Mouse (Mus musculus) neural tube, postnatal 0 days (tissue): ENCODE results near the gene Tas2r104. TPM values are rescaled to one million over a fixed set of nuclear protein-coding genes. Genes with fewer than 3 reads are reported as not detected.

Experiments
- polyA plus RNA-seq: library from polyadenylated mRNA; unstranded; fragments of >200 nt; fragmentation: Nextera tagmentation; extraction: Ambion mirVana; gene quantifications from 2 replicates; pipeline ENCODE4 v1.2.1, GENCODE M21; 2015

Tas2r104 gene
- polyA plus RNA-seq, result not detected in 2 replicates

DNA sequence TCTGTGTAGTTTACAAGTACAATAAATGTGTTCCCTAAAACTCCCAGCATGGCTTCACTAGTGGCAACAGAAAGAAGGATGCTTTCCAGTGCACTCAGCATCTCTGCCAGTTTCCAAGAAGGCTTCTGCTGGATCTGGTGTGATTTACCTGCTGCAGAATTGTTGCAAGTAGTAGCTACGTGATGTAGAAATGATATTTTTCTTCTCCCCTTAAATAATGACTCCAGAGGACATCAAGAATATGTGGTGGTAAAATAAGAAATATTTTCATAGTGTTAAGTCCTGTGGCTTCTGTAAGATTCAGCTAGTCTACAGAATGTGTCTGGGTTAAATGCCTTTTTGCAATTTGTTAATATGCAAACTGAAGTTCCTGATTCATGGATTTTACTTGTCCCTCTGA, at the start of gene Tas2r104:
TSS of gene Tas2r104 (minus strand) at position 101 of the 400 bp plus-strand sequence.

DNA sequence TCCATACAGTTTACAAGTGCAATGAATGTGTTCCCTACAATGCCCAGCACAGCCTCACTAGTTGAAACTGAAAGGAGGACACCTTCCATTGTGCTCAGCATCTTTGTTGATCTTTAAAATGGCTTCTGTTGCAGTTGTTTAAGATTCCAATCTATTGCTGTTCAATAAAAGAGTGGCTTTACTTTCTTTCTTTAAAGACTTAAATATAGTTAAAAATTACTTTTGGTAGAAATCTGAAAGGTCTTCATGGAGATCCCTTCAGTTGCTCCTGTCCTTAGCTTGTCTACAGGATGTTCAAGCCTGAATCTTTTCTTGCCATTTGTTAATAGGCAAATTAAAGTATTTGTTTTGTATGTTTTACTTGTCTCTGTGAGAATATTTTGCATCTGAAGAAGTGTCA, 4.4 kb upstream of the Tas2r104 start, which contains the start of gene Tas2r114:
TSS of gene Tas2r114 (minus strand) at position 101 of the 400 bp plus-strand sequence.

DNA sequence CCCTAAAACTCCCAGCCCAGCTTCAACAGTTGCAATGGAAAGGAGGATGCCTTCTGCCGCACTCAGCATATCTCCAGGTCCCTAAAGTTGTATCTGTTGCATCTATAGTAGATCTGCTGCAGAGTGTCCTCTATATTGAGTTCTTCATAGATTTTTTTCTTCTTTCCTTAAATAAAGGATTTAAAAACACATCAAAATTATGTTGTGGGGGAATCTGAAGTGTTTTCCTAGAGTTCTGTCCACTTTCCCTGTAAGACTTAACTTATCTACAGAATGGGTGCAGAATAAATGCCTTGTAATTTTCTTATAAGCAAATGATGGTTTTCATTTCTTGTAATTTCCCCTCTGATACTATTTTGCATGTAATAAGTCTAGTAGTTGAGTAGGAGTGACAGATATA, 1.9 kb upstream of the Tas2r104 start, which contains the start of gene Tas2r105:
TSS of gene Tas2r105 (minus strand) at position 101 of the 400 bp plus-strand sequence.

DNA sequence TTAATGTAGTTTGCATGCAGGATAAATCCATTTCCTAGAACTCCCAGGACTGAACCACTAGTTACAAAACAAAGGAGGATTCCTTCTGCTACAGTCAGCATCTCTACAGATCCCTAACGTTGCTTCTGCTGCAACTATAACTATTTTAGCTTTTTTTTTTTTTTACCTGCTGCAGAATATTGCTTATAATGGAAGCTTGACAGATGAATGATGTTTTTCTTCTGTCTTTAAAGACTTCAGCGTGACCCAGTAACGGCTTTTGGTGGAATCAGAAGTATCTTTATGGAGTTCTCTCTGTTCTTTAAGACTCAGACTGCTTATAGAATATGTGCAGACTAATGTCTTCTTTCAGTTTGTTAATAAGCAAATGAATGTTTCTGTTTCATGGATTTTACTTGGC, 6.8 kb downstream of the Tas2r104 start, which contains the start of gene Tas2r106:
TSS of gene Tas2r106 (minus strand) at position 101 of the 400 bp plus-strand sequence.

DNA sequence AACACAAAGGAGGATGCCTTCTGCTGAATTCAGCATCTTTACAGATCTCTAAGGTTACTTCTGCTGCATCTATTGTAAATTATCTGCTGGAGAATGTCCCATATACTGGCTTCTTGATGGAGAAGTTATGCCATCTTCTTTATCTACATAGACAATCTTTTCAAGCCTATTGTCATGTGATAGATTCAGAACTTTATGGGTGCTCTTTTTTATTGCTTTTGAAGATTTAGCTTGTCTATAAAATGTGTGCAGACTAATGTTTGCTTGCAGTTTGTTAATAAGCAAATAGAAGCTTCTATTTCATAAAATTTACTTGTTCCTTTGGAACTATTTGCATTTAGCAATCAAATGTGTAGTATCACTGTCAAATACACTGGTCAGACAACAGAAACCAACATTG, 25.5 kb downstream of the Tas2r104 start, which contains the start of gene Tas2r107:
TSS of gene Tas2r107 (minus strand) at position 101 of the 400 bp plus-strand sequence.

Other genes with a start within 250 kb of the Tas2r104 start
- gene 5430401F13Rik, start 199.3 kb downstream of the Tas2r104 start, polyA plus RNA-seq, result not detected in 2 replicates
- not detected in 2 replicates for gene Gm6619, start 199.3 kb downstream of the Tas2r104 start, polyA plus RNA-seq
- not detected in 2 replicates for gene Tas2r130, start 54.8 kb downstream of the Tas2r104 start, polyA plus RNA-seq
- not detected in 2 replicates for gene Tas2r107, start 25.6 kb downstream of the Tas2r104 start, polyA plus RNA-seq
- not detected in 2 replicates for gene Tas2r106, start 6.9 kb downstream of the Tas2r104 start, polyA plus RNA-seq
- not detected in 2 replicates for gene Tas2r105, start 1.8 kb upstream of the Tas2r104 start, polyA plus RNA-seq
- gene Tas2r114, start 4.3 kb upstream of the Tas2r104 start, polyA plus RNA-seq, result not detected in 2 replicates